Mouse (Mus musculus) hematopoietic stem cell, adult 5-6 weeks (primary cell): ENCODE results near the gene Kcnj16. TPM values are rescaled to one million over a fixed set of nuclear protein-coding genes. Genes with fewer than 3 reads are reported as not detected.

Experiments used
- ATAC-seq, 2 experiments: fragments of 125-278 bp in 1 of 2; replicated peaks in 1 of 2; 2 replicates each; pipeline ENCODE4 v1.8.0; 2016 to 2017; ENCODE audit warnings: inconsistent platforms in 2 of 2, mild to moderate bottlenecking in 2 of 2, moderate number of reproducible peaks in 2 of 2, low read depth in 1 of 2, moderate TSS enrichment in 1 of 2; ENCODE audit not compliant: low FRiP score in 2 of 2, poor library complexity in 2 of 2, severe bottlenecking in 2 of 2, insufficient read depth in 1 of 2, low TSS enrichment in 1 of 2
- total RNA-seq: library from RNA; stranded (forward); fragments of 172-1452, 232-1000 nt; gene quantifications from 2 replicates; pipeline ENCODE4 v1.2.3, GENCODE M21; 2017

Gene Kcnj16
- total RNA-seq, 1 experiment from 2014 or later, result not detected

DNA sequence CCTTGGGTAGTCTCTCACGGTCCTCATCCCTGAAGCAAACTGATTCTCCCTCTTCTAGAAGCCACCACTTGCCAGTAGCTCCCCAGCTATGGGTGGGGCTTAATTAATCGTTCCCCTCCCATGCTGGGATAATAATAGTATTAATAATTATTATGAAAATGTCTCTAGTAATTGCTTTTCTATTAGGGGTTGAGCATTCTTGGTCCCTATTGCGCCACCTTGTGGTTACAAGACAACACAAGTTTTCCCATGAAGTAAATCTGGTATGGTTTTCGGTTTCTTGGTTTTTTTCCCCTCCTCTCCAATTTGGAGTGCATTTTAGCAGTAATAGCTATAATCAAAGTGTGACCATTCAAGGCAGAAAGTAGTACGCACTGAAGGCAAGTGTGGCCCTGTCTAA lies 74.3 kb downstream of the Kcnj16 start:
- no peak; a peak in 1 of 4 replicates for ATAC-seq

- no peak for ATAC-seq
Measured at GRCm38 (mm10) chr11:111043298-111043697, 75.5 kb downstream of the Kcnj16 start.

GRCm38 (mm10) chr11:111054252-111054651 lies 86.4 kb downstream of the Kcnj16 start:
- ATAC-seq, result no peak; a peak in 1 of 4 replicates

- ATAC-seq, result 0 out of 4 replicates have a peak, but pooled peaks have one; percentile 21 to 32
Measured at GRCm38 (mm10) chr11:111054854-111055822, 87.3 kb downstream of the Kcnj16 start.

DNA sequence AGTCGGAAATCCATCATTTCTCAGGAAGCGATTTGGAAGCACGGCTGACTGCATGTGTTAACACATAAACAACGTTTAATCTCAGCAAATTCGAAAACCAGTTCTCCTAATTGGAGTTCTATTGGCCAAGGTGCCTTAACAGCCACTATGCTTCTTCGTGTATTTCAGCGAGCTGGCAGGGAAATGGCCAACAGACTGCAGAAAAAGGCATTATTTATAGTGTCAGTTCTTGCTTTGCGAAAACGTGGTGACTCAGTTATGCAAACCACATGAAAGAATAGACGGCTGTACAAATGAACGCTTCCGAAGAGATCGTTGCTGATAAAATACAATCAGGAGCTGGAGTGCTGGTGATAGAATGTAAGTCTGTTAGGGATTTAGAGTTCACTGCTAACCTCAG lies 88.2 kb downstream of the Kcnj16 start:
- ATAC-seq, result no peak

DNA sequence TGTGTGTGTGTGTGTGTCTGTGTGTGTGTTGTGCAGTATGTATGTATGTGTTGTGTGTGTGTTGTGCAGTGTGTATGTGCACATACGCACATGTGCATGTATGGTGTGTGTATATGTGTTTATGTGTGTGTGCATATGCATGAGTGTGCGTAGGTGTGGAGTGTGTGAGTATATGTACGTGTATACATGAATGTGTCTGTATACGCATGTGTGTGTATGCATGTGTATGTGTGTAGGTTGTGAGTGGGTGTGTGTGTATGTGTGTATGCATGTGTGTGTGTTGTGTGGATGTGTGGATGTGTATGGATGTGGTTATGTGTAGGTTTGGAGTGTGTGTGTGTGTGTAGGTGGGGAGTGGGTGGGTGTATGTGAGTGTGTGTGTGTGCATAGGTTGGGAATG lies 89.6 kb downstream of the Kcnj16 start:
- ATAC-seq, result no peak

DNA sequence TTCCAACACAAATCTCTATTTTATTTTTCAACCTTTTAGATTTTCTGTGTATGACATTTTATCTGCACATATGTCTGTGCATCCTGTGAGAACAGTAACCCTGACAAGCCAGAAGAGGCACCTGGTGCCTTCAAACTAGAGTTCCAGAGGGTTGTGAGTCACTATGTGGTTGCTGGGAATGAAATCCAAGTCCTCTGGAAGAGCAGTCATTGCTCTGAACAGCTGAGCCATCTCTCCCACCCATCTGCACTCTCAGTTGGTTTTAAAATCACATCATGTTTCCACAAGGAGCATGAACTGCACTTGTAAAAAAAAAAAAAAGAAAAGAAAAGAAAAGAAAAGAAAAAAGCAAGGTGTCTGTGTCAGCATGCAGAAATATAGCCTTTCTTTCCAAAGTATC lies 91.6 kb downstream of the Kcnj16 start:
- ATAC-seq, result no peak

DNA sequence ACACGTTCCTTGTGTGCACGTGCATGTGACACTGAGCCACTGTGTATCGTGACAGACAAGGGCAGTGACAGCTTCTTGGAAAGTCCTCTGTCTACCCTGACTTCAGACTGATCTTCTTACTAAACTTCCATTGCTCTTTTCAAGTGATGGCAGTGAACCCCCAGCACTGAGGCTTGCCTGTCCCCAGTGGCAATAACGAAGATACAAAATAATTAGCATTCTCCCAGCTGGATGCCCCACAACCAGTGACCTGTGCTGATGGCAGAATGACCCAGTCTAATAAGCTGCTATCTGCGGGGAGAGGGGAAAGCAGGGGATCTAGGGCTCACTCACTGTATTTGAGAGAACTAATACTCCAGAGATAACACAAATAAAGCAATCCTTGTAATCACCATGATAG lies 92.4 kb downstream of the Kcnj16 start:
- no peak for ATAC-seq

DNA sequence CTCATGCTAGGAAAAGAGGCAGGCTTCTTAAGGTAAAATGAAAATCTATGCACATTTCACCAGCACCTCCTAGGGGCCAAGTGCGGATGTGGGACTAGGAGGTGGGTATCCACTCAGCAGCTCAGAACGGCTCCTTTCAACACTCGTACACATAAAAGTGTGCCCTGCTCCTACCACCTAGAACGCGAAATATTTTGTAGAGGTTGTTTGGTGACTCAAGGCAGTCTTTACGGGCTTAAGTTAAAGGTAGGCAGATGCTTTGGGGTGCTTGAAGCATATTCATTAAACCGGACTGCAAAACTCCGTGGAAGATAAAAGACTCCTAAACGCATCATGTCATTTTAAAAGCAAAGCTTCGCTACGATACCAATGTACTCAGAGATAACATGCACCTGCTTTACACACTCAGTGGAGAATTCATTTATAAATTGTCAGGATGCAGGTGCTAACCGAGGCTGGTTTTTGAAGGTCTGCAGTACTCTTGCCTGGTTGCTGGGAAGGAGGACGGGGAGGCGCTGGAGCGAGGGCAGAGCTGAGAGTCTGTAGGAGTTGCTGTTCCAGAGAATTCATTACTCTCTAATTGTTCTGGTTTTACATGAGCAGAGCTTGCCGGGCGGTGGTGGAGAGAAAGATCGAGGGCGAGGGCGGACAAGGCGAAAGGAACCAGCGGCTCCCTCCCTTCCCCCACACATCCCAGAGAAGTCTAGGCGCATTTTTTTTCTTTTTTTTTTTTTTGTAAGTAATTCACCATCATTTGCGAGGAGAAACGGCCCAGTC lies 97.1 kb downstream of the Kcnj16 start:
- ATAC-seq, result peak; percentile 31 to 35; a peak in 2 of 4 replicates

DNA sequence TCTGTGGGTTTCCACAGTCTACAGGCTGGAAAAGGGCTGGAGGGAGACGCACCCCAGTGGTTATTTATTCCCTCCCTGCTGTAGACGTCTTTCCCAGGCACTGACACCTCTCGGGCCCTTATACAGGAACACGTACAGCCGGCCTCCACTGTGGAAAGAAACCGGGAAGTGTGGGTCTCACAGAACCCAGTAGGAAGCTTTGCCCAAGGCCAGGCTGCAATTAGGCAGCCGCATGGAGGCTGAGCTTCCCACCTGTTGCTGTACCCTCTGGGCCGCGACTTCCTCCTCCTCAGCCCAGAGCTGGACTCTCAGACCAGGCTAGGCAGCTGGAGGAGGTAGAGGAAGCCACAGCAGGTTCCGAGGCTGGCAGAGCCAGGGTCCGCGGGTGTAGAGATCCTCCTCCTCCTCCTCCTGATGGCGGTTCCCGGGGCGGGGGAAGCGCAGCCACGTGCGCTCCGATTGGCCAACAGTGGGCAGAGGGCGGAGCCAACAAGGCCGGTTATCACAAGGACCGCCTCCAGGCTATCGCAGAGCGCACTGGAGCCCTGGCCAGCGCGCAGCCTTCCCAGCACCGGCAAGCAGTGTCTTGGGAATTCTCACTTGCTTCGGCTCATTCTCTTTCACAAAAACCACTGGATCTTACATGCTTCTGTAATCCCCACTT lies 97.9 kb downstream of the Kcnj16 start, which contains the start of gene Kcnj2:
Kcnj2 (plus strand) TSS at position 530 of the 664 bp plus-strand sequence.
- ATAC-seq, result peak; percentile 96 to 97

- ATAC-seq, result peak; percentile 8 to 23; a peak in 2 of 4 replicates
Measured at GRCm38 (mm10) chr11:111066299-111066691, 98.5 kb downstream of the Kcnj16 start.

DNA sequence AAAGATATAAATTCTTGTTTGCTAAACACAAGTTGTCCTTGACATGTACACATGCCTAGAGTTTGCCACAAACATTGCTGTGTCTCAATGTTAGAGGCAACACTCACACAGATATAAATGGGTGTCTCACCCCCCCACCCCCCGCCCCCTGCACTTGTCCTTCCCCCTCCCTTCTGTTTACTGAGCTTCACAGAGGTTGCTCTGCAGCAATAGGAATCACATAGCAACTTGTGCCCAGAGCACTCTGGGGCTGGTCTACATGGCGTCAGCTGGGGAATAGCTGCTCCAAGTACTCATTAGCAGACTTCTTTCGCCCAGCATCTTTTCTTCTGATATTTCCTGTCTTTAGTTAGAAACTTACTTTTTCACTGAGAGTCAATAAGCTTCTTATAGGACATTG lies 100.0 kb downstream of the Kcnj16 start:
- ATAC-seq, result no peak

DNA sequence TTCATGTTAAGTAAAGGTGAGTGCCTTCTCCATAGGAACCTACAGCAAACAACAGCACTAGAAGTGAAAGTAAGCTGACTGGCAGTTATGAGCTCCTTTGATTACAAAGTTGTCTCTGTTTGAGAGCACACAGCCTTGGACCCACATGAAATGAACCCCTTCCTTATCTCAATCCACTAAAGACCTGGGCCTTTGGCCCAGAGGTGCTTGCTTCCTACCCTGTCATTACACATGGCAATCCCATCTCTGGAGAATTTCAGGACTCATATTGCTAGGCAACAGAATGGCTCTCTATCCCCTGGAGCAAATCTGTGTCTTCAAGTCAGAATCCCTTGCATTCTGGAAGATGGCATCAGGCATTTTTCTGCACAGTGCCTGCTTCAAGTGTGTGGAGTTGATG lies 102.6 kb downstream of the Kcnj16 start:
- ATAC-seq, result no peak

DNA sequence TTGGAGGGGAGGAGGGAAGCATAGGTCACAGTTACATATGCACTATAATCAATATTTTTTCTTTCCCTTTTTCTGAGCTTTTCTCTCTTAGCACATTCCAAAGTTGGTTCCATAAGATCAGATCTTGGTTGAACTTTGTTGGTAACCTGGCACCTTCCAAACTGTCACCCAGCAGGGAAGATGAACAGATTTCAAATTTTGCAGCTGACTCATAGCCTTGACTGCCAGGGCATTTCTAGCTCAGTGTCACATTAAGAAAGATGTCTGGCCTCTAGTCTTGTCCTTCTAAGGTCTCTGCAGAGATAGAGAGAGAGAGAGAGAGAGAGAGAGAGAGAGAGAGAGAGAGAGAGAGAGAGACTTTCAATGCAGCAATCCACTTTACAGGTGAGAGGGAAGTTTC lies 106.3 kb downstream of the Kcnj16 start:
- ATAC-seq, result no peak
